Mouse (Mus musculus) MEL-GATA-1-ER (cell line): ENCODE data around the gene Nfkb2.

ENCODE experiments used
- DNase-seq: peaks from one replicate; pipeline ENCODE4 v3.0.0-alpha.2; 2012; ENCODE audit warnings: low read depth; ENCODE audit errors: extremely low read depth

Nfkb2 gene

GRCm38 (mm10) chr19:46308303-46308702 lies 4.2 kb downstream of the Nfkb2 start:
- no peak for DNase-seq

- DNase-seq: peak; percentile 68
Observed at GRCm38 (mm10) chr19:46308706-46309435, 4.8 kb downstream of the Nfkb2 start.

GRCm38 (mm10) chr19:46309651-46310305 lies 5.7 kb downstream of the Nfkb2 start:
- no peak for DNase-seq

- no peak for DNase-seq
Observed at GRCm38 (mm10) chr19:46310312-46310865, 6.3 kb downstream of the Nfkb2 start.

- DNase-seq: no peak
Observed at GRCm38 (mm10) chr19:46311341-46311740, 7.2 kb downstream of the Nfkb2 start.

- no peak for DNase-seq
Observed at GRCm38 (mm10) chr19:46312566-46312965, 8.4 kb downstream of the Nfkb2 start.

GRCm38 (mm10) chr19:46313116-46313515 lies 9.0 kb downstream of the Nfkb2 start:
- no peak for DNase-seq

GRCm38 (mm10) chr19:46313591-46313990 lies 9.5 kb downstream of the Nfkb2 start:
- DNase-seq: no peak

- DNase-seq: no peak
Observed at GRCm38 (mm10) chr19:46314151-46314601, 10.1 kb downstream of the Nfkb2 start.

- DNase-seq: peak; percentile 97
Observed at GRCm38 (mm10) chr19:46314872-46315742, 11.0 kb downstream of the Nfkb2 start.

- no peak for DNase-seq
Observed at GRCm38 (mm10) chr19:46315752-46316610, 11.9 kb downstream of the Nfkb2 start.

- DNase-seq: no peak
Observed at GRCm38 (mm10) chr19:46316846-46317545, 12.9 kb downstream of the Nfkb2 start.

- DNase-seq: no peak
Observed at GRCm38 (mm10) chr19:46317546-46317885, 13.4 kb downstream of the Nfkb2 start.

- no peak for DNase-seq
Observed at GRCm38 (mm10) chr19:46318031-46318471, 13.9 kb downstream of the Nfkb2 start.

- no peak for DNase-seq
Observed at GRCm38 (mm10) chr19:46318586-46319378, 14.7 kb downstream of the Nfkb2 start.

GRCm38 (mm10) chr19:46320076-46320785 lies 16.1 kb downstream of the Nfkb2 start:
- no peak for DNase-seq

- DNase-seq: no peak
Observed at GRCm38 (mm10) chr19:46321101-46321943, 17.2 kb downstream of the Nfkb2 start.
